Mouse (Mus musculus) embryonic facial prominence, embryonic 11.5 days (tissue): ENCODE results near the gene Grifin. TPM values are rescaled to one million over a fixed set of nuclear protein-coding genes. Genes with fewer than 3 reads are reported as not detected.

Experiments used
- ATAC-seq: fragments of 200-750 bp; cut with Nextera tagmentation; replicated peaks from 2 replicates; pipeline ENCODE4 v1.8.0; 2017; ENCODE audit warnings: low read depth; ENCODE audit not compliant: insufficient number of reproducible peaks, low FRiP score, low TSS enrichment
- DNase-seq: peaks from one replicate; pipeline ENCODE4 v3.0.0-alpha.2; 2015; ENCODE audit warnings: low spot score
- H3K27ac ChIP-seq: fragments of 300-500 bp; sonication (generic); replicated peaks from 2 replicates; pipeline ENCODE4 v1.5.1; 2014; ENCODE audit warnings: mild to moderate bottlenecking, low read depth, low read length, control low read depth
- H3K27me3 ChIP-seq: fragments of 300-500 bp; sonication (generic); 2 replicates; pipeline ENCODE4 v1.6.1; 2014; ENCODE audit warnings: mild to moderate bottlenecking, low read length, moderate library complexity, mixed read lengths; ENCODE audit not compliant: control insufficient read depth, insufficient read depth
- H3K36me3 ChIP-seq: fragments of 300-500 bp; sonication (generic); replicated peaks from 2 replicates; pipeline ENCODE4 v1.6.1; 2014; ENCODE audit warnings: low read depth, mild to moderate bottlenecking, low read length, moderate library complexity, mixed read lengths; ENCODE audit not compliant: control insufficient read depth, insufficient read depth
- H3K4me1 ChIP-seq: fragments of 300-500 bp; sonication (generic); 2 replicates; pipeline ENCODE4 v1.6.1; 2014; ENCODE audit warnings: low read length, mixed read lengths; ENCODE audit not compliant: control insufficient read depth, insufficient read depth
- H3K4me2 ChIP-seq: fragments of 300-500 bp; sonication (generic); 2 replicates; pipeline ENCODE4 v1.6.1; 2014; ENCODE audit warnings: low read depth, mild to moderate bottlenecking, control low read depth, low read length, moderate library complexity
- H3K4me3 ChIP-seq: fragments of 300-500 bp; sonication (generic); 2 replicates; pipeline ENCODE4 v1.5.1; 2014; ENCODE audit warnings: low read depth, low read length, control low read depth
- H3K9ac ChIP-seq: fragments of 300-500 bp; sonication (generic); replicated peaks from 2 replicates; pipeline ENCODE4 v1.6.1; 2014; ENCODE audit warnings: mild to moderate bottlenecking, control low read depth, low read length
- H3K9me3 ChIP-seq: fragments of 300-500 bp; sonication (generic); replicated peaks from 2 replicates; pipeline ENCODE4 v1.6.1; 2016; ENCODE audit warnings: mild to moderate bottlenecking, low read length, inconsistent platforms, mixed read lengths; ENCODE audit not compliant: control insufficient read depth
- WGBS: fragments of 180-500 bp; shearing (Covaris S2); extraction: QIAGEN DNeasy Blood & Tissue Kit; methylation state at CpG from one replicate; pipeline ENCODE4 v1.1.7; 2014; 5-methylcytosine and 5-hydroxymethylcytosine counted together
- polyA plus RNA-seq: library from polyadenylated mRNA; unstranded; fragments of >200 nt; fragmentation: Nextera tagmentation; extraction: Ambion mirVana; gene quantifications from 2 replicates; pipeline ENCODE4 v1.2.1, GENCODE M21; 2014

Gene Grifin
- polyA plus RNA-seq, 1 experiment from 2014 or later, result 0.36 TPM

GRCm38 (mm10) chr5:140608634-140609015 lies 43.8 kb upstream of the Grifin start:
- H3K27me3 ChIP-seq, result peaks cover 69% of the 10 kb centered on the region

GRCm38 (mm10) chr5:140607836-140608633 lies 43.2 kb upstream of the Grifin start:
- 2% methylated on average over 16 of the region's 17 CpGs for WGBS
- Histone ChIP-seq H3K9ac (peak overlapping the region; percentile 66), H3K4me3 (peak overlapping the region; percentile 57), H3K27ac (peak overlapping the region; percentile 35; the same call in 1 of the 2 replicates), H3K27me3 (peaks cover 69% of the 10 kb centered on the region), H3K36me3 (no peaks in the 10 kb centered on the region), H3K9me3 (no peaks in the 10 kb centered on the region), H3K4me1 (peaks cover 25% of the 10 kb centered on the region), H3K4me2 (peak overlapping the region; percentile 82)
- DNase-seq, result no peak
- no peak for ATAC-seq

More at GRCm38 (mm10) chr5:140608634-140609015, 43.8 kb upstream of the Grifin start:
- Histone ChIP-seq H3K4me1 (peaks cover 25% of the 10 kb centered on the region), H3K36me3 (no peaks in the 10 kb centered on the region), H3K4me3 (peak overlapping the region; percentile 57), H3K27ac (0 out of 2 replicates have a peak overlapping the region, but pooled peaks have one; percentile 28), H3K9ac (peak overlapping the region; percentile 66), H3K9me3 (no peaks in the 10 kb centered on the region), H3K4me2 (peak overlapping the region; percentile 82)
- under 1% methylated on average over 16 of the region's 16 CpGs for WGBS
- ATAC-seq (no peak), DNase-seq (peak; percentile 60)

GRCm38 (mm10) chr5:140607001-140607835 lies 42.3 kb upstream of the Grifin start, which contains the start of gene Lfng:
Lfng (plus strand) TSS chr5:140607320.
- peak within 1 kb of the TSS; percentile 66 for H3K9ac ChIP-seq
- H3K27me3 ChIP-seq, result peaks cover 69% of the 10 kb centered on the region
- H3K36me3 ChIP-seq, result no peaks in the 10 kb centered on the region
- DNase-seq, result peak; percentile 92
- ATAC-seq, result peak; percentile 46
- H3K4me3 ChIP-seq, result peak within 1 kb of the TSS; percentile 57
- H3K4me1 ChIP-seq, result peaks cover 25% of the 10 kb centered on the region
- peak within 1 kb of the TSS; percentile 35; the same call in 1 of the 2 replicates for H3K27ac ChIP-seq
- peak within 1 kb of the TSS; percentile 82 for H3K4me2 ChIP-seq
- WGBS, result under 1% methylated on average over 87 of the region's 91 CpGs
- H3K9me3 ChIP-seq, result no peaks in the 10 kb centered on the region

DNA sequence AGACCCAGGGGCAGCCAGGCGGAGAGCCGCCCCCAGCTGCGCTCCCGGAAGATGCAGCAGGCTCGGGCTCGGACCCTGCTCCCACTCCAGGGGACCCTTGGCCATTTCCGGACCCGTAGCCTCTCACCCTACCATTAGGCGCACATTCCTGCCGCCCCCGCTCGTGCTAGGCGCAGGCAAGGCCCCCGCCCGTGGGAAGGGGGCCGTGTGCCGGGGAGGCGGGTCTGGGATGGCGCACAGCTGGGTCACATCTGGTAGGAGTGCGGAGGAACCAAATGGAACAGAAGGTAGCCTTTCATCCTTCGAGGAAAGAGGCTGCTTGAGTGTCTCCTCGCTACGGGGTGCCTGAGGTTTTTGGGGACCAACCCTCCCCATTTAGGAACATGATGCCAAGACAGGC lies 41.5 kb upstream of the Grifin start:
- under 1% methylated on average over 23 of the region's 23 CpGs for WGBS
- no peak for ATAC-seq
- Histone ChIP-seq H3K27ac (no peak overlapping the region), H3K27me3 (peaks cover 60% of the 10 kb centered on the region), H3K9me3 (no peaks in the 10 kb centered on the region), H3K4me3 (peak overlapping the region; percentile 57), H3K4me1 (peaks cover 24% of the 10 kb centered on the region), H3K36me3 (no peaks in the 10 kb centered on the region), H3K4me2 (peak overlapping the region; percentile 82), H3K9ac (peak overlapping the region; percentile 37)
- no peak for DNase-seq

GRCm38 (mm10) chr5:140605228-140605627 lies 40.4 kb upstream of the Grifin start:
- no peak for DNase-seq
- no peak for ATAC-seq
- WGBS, result 21% methylated on average over 3 of the region's 3 CpGs
- no peak overlapping the region for H3K4me2 ChIP-seq
- H3K4me1 ChIP-seq, result peaks cover 15% of the 10 kb centered on the region
- H3K27me3 ChIP-seq, result peaks cover 50% of the 10 kb centered on the region
- no peak overlapping the region for H3K27ac ChIP-seq
- no peaks in the 10 kb centered on the region for H3K9me3 ChIP-seq
- no peak overlapping the region for H3K4me3 ChIP-seq
- H3K36me3 ChIP-seq, result no peaks in the 10 kb centered on the region
- H3K9ac ChIP-seq, result no peak overlapping the region

GRCm38 (mm10) chr5:140604386-140604785 lies 39.5 kb upstream of the Grifin start:
- DNase-seq (no peak), ATAC-seq (no peak)
- Histone ChIP-seq H3K27me3 (peaks cover 41% of the 10 kb centered on the region), H3K36me3 (no peaks in the 10 kb centered on the region), H3K9me3 (no peaks in the 10 kb centered on the region), H3K27ac (no peak overlapping the region), H3K4me3 (no peak overlapping the region), H3K4me2 (no peak overlapping the region), H3K9ac (no peak overlapping the region), H3K4me1 (peaks cover 14% of the 10 kb centered on the region)
- 76% methylated on average over 8 of the region's 8 CpGs for WGBS

DNA sequence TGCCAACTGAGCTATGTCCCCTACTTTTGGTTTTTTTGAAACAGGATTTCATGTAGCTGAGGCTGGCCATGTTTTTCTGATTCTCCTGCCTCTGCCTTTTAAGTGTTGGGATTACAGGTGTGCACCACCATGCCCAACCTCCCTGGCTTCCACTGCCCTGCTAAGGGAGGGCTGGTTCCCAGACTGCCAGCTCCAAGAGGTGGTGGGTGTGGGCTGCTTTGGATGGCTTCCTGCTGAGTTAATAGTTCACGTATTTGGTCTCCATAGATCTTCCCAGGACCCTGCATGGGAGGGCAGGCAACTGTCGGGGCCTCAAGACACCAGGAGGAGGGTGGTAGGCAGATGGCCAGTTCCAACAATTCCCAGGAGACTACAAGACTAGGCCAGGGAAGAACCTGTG lies 37.7 kb upstream of the Grifin start:
- 62% methylated on average over 2 of the region's 2 CpGs for WGBS
- ATAC-seq (no peak), DNase-seq (no peak)
- Histone ChIP-seq H3K4me2 (no peak overlapping the region), H3K9me3 (no peaks in the 10 kb centered on the region), H3K36me3 (no peaks in the 10 kb centered on the region), H3K4me3 (no peak overlapping the region), H3K27ac (no peak overlapping the region), H3K4me1 (peaks cover 10% of the 10 kb centered on the region), H3K27me3 (peaks cover 28% of the 10 kb centered on the region), H3K9ac (no peak overlapping the region)
